Mouse (Mus musculus) testis, adult 2 months (tissue): ENCODE results near the gene Kcnip3. TPM values are rescaled to one million over a fixed set of nuclear protein-coding genes. Genes with fewer than 3 reads are reported as not detected.

Source experiments
- H3K27ac ChIP-seq: fragments of 200-500 bp; 2 replicates; pipeline ENCODE4 v1.5.1; 2012; ENCODE audit warnings: low read depth, low read length; ENCODE audit not compliant: control insufficient read depth, insufficient read depth
- H3K27me3 ChIP-seq: fragments of 200-500 bp; 2 replicates; pipeline ENCODE4 v1.6.1; 2012; ENCODE audit warnings: mild to moderate bottlenecking, low read length, moderate library complexity; ENCODE audit not compliant: control insufficient read depth, insufficient read depth
- H3K36me3 ChIP-seq: fragments of 200-500 bp; 2 replicates; pipeline ENCODE4 v1.6.1; 2012; ENCODE audit warnings: mild to moderate bottlenecking, low read length; ENCODE audit not compliant: control insufficient read depth, insufficient read depth
- H3K4me1 ChIP-seq: fragments of 200-500 bp; 2 replicates; pipeline ENCODE4 v1.6.1; 2012; ENCODE audit warnings: low read length; ENCODE audit not compliant: control insufficient read depth, insufficient read depth
- H3K4me3 ChIP-seq: fragments of 200-500 bp; 2 replicates; pipeline ENCODE4 v1.5.1; 2012; ENCODE audit warnings: low read depth, mild to moderate bottlenecking, low read length, moderate library complexity, mixed read lengths; ENCODE audit not compliant: control insufficient read depth
- CTCF ChIP-seq: fragments of 200-500 bp; IDR thresholded peaks from 2 replicates; pipeline ENCODE4 v1.5.1; 2012; ENCODE audit warnings: low read depth, mild to moderate bottlenecking, inconsistent platforms, low read length, moderate library complexity; ENCODE audit not compliant: control insufficient read depth, insufficient read depth, insufficient replicate concordance
- POLR2A ChIP-seq: fragments of 200-500 bp; IDR thresholded peaks from 2 replicates; pipeline ENCODE4 v1.6.1; 2012; ENCODE audit warnings: low read depth, mild to moderate bottlenecking, inconsistent platforms, low read length, moderate library complexity; ENCODE audit not compliant: control insufficient read depth
- polyA plus RNA-seq: library from polyadenylated mRNA; depleted of rRNA; stranded (reverse); fragments of >200 nt; gene quantifications from 2 replicates; pipeline ENCODE4 v1.2.3, GENCODE M21; 2012

Kcnip3 gene
- polyA plus RNA-seq, 1 experiment = 2.7 TPM

DNA sequence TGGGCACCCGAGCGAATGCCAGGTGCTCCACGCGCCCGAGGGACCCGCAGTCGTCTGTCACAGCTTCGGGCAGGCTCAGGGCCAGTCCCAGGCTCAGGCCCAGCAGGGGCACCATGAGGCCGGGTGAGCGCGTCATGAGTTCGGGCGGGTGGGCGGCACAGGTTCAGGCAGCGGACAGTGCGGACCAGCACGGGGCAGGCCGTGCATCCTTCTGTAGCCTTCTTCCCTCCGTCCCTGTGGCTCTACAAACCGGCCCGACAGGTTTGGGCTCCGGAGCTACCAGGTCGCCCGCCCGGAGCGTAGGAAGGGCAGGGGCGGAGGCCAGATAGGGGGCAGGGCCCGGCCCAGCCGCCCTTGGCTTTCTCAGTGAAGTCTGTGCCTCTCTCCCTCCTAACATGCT, 19.3 kb upstream of the Kcnip3 start, which contains the start of gene Prom2:
Gene Prom2, minus strand, starts transcription at position 283 of the 400 bp plus-strand sequence.
- TF ChIP-seq POLR2A (no peak), CTCF (no peak)
- H3K27me3 ChIP-seq = no peaks in the 10 kb centered on the region
- no peak within 1 kb of the TSS for H3K27ac ChIP-seq

DNA sequence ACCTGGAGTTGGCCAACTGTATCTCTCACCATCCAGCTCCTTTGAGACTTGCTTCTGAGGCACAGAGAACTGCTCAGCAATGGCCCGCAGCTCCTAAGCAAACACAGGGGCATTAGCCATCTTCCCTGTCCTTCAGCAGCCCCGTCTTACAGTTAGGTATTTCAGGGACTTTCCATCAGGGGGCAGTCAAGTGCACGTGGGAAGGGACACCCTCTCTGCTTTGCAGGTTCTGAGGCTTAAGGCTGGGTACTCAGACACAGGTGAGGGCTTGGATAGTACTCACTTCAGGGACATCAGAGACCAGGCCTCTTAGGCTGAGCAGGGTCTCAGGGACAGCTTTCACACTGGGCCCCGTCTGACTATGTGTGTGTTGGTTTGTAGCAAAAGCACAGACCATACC, 17.6 kb upstream of the Kcnip3 start:
- TF ChIP-seq CTCF (peak; percentile 29; the same call in 1 of the 2 replicates), POLR2A (no peak)
- H3K4me3 ChIP-seq = no peak overlapping the region
- H3K4me1 ChIP-seq = peaks cover 8% of the 10 kb centered on the region
- H3K27ac ChIP-seq = no peak overlapping the region
- no peaks in the 10 kb centered on the region for H3K27me3 ChIP-seq
- no peaks in the 10 kb centered on the region for H3K36me3 ChIP-seq

More for the DNA sequence above, 19.3 kb upstream of the Kcnip3 start, which contains the start of gene Prom2:
- Histone ChIP-seq H3K36me3 (no peaks in the 10 kb centered on the region), H3K4me1 (peaks cover 8% of the 10 kb centered on the region), H3K4me3 (no peak within 1 kb of the TSS)

DNA sequence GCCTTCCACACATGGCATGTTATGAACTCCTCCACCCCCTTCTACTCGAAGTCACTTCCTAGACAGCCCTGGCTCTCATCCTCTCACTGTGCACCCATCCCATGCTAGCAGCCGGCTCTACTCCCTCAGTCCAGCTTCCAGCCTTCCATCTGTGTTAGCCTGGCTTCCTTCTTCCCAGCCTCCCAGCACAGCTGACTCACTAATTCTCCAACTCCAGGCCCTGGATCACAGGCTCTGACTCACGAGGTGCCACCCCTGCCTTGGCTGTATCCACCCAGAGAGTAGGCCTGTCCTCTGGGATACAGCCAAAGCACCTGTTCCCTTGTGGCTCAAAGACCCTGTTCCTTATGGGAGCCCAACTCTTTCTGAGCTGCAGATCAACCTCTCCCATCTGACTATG, 15.7 kb upstream of the Kcnip3 start:
- TF ChIP-seq POLR2A (no peak), CTCF (no peak)
- no peaks in the 10 kb centered on the region for H3K27me3 ChIP-seq

DNA sequence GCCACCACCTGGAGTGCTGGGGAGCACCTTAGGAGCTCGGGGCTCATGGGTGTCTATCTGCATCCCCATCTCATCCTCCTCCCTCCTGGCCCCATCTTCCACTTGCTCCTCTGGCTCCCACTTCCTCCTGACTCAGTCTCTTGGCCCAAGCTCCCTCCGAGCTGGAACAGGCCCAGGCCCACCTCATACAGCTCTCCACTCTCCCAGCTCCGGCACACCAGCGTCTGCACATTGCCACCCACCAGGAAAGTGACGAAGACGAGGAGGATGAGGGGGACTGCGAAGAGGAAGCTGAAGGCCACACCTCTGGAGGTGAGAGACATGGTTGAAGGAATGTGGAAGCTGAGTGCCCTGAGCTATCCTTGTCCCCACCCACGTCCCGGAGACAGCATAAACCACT, 13.5 kb upstream of the Kcnip3 start:
- Histone ChIP-seq H3K27ac (no peak overlapping the region), H3K36me3 (no peaks in the 10 kb centered on the region), H3K4me1 (no peaks in the 10 kb centered on the region), H3K4me3 (no peak overlapping the region), H3K27me3 (no peaks in the 10 kb centered on the region)
- TF ChIP-seq POLR2A (no peak), CTCF (no peak)

More for the DNA sequence above, 15.7 kb upstream of the Kcnip3 start:
- Histone ChIP-seq H3K4me1 (peaks cover 8% of the 10 kb centered on the region), H3K27ac (no peak overlapping the region), H3K36me3 (no peaks in the 10 kb centered on the region), H3K4me3 (no peak overlapping the region)

DNA sequence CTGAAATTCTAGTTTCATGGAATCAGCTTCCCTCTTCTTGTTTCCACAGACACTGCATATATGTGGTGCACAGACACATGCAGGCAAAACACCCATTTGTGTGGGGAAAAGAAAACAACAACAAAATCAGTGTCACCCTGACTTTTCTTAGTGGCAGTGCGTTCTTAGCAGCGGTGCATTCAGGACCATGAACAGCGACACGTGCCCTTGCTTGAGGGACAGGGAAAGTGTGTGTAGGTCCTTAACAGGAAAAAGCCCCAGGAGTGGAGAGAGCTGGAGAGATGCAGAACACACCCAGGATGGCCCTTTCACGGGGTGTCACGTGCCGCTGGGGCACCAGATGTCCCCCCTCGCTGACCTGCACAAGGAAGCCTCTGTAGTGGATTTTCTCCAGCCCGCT, 10.5 kb upstream of the Kcnip3 start:
- no peaks in the 10 kb centered on the region for H3K4me1 ChIP-seq
- no peak overlapping the region for H3K4me3 ChIP-seq
- TF ChIP-seq CTCF (no peak), POLR2A (no peak)
- H3K27me3 ChIP-seq = no peaks in the 10 kb centered on the region
- H3K36me3 ChIP-seq = no peaks in the 10 kb centered on the region
- no peak overlapping the region for H3K27ac ChIP-seq

DNA sequence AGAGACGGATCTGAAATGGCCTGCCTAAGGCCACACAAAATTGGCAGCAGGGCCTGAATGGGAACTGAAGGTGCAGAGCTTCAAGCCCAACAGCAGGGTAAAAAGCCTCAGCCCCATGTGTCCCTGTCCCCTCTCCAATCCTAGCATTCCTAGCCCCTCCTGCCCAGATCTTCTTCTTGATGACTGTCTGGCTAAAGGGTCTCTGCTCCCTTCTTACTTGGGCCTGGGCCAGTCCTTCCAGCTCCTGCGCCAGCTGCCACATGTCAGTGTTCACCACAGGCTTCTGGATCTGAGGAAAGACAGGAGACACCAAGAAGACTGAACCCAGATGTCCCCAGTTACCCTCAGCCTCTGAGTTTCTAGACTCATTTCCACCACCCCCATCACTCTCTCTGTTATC, 9.7 kb upstream of the Kcnip3 start:
- Histone ChIP-seq H3K36me3 (no peaks in the 10 kb centered on the region), H3K27ac (no peak overlapping the region), H3K4me1 (no peaks in the 10 kb centered on the region), H3K27me3 (no peaks in the 10 kb centered on the region), H3K4me3 (no peak overlapping the region)
- no peak for TF ChIP-seq POLR2A
- TF ChIP-seq CTCF = no peak

DNA sequence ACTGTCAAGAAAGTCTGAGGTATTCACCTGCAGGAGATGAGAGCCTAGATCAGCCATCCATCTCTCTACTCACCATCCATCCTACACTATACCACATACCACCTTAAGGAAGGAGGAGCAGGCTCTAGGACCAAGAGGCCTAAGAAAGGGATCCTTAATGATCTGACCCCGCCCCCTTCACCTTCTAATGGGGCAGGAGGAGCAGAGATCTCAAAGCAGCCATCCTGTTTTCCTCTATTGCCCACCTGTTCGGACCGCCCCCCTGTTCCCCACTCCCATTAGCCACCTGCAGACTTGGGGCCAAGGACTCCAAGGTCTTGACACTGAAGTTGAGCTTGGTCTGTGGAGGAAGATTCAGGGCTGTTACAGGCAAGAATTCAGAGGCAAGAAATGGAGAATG, 8.5 kb upstream of the Kcnip3 start:
- Histone ChIP-seq H3K27me3 (no peaks in the 10 kb centered on the region), H3K27ac (no peak overlapping the region), H3K4me1 (no peaks in the 10 kb centered on the region), H3K4me3 (no peak overlapping the region), H3K36me3 (no peaks in the 10 kb centered on the region)
- TF ChIP-seq CTCF (no peak), POLR2A (no peak)

DNA sequence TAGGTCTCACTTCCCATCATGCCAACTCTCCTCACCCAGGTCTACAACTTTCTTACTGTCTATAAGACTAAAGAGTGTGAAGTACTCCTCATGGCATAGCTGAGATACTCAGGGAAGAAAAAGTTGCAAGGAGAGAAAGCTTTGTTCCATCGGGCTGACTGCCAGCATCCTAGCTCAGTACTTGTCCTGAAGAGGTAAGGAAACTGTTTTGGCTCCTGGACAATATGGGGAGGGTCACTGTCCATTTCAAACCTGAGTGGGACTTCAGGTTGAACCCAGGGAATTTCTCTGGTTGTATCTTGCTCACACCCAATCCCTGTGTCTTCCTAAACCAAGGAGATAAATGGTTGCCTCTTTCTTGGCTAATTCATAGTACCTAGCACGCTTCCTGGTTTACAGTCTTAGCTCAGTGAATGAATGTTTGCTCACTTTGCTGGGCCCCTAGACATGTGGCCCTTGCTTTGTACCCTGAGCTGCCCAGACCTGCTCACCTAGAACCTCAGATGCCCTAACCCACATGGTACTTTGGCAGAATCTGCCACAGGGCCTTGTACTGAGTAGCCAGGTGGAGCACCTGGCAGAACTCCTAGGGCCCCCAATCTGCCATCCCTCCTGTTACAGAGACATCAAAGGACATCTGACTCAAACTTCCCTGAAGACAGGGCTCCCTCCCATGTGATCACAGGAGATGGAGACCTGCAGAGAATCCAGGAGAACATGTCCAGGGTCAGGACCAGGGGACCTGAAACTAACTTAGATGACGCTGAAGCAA, 3.3 kb upstream of the Kcnip3 start:
- Histone ChIP-seq H3K27me3 (no peaks in the 10 kb centered on the region), H3K4me3 (no peak overlapping the region), H3K36me3 (no peaks in the 10 kb centered on the region), H3K27ac (no peak overlapping the region), H3K4me1 (peaks cover 15% of the 10 kb centered on the region)
- TF ChIP-seq CTCF = no peak
- no peak for TF ChIP-seq POLR2A
